Mouse (Mus musculus): ENCODE results near the gene Ttc21a. TPM values are rescaled to one million over a fixed set of nuclear protein-coding genes. Genes with fewer than 3 reads are reported as not detected.
"Not testable (repeated sequence)": the region's sequence is repeated elsewhere in the genome, so short reads cannot be mapped to it uniquely, and the experiment has no call there.

Ttc21a gene
- polyA plus RNA-seq, 1 experiment from 2014 or later, result 0.42 TPM

- H3K27me3 ChIP-seq (ENCODE audit: poor library complexity, severe bottlenecking), result peaks cover 28% of the 10 kb centered on the region
- H3K36me3 ChIP-seq (replicated peaks), result no peaks in the 10 kb centered on the region
- 1% methylated on average over 49 of the region's 60 CpGs for WGBS
- H3K4me3 ChIP-seq, result peak overlapping the region; percentile 64
- H3K4me1 ChIP-seq, result peaks cover 30% of the 10 kb centered on the region
- H3K27ac ChIP-seq, result peak overlapping the region; percentile 80
- H3K9me3 ChIP-seq, result peaks cover 8% of the 10 kb centered on the region; the same call in 1 of the 2 replicates
- DNase-seq (ENCODE audit: extremely low spot score, low spot score), result peak; percentile 91
Measured at GRCm38 (mm10) chr9:120010781-120011511, 73.5 kb downstream of the Ttc21a start.

- H3K9me3 ChIP-seq, result peaks cover 8% of the 10 kb centered on the region; the same call in 1 of the 2 replicates
- peak; percentile 72 for DNase-seq (ENCODE audit: extremely low spot score, low spot score)
- peaks cover 28% of the 10 kb centered on the region for H3K27me3 ChIP-seq (ENCODE audit: poor library complexity, severe bottlenecking)
- peak overlapping the region; percentile 80 for H3K27ac ChIP-seq
- H3K4me3 ChIP-seq, result peak overlapping the region; percentile 64
- H3K36me3 ChIP-seq (replicated peaks), result no peaks in the 10 kb centered on the region
- WGBS, result 3% methylated on average over 10 of the region's 10 CpGs
- peaks cover 30% of the 10 kb centered on the region for H3K4me1 ChIP-seq
Measured at GRCm38 (mm10) chr9:120011533-120011932, 74.1 kb downstream of the Ttc21a start.

- not testable (repeated sequence) for H3K27ac ChIP-seq; DNase-seq (ENCODE audit: extremely low spot score, low spot score); H3K36me3 ChIP-seq (replicated peaks); H3K4me3 ChIP-seq; H3K9me3 ChIP-seq
- peaks cover 32% of the 10 kb centered on the region for H3K27me3 ChIP-seq (ENCODE audit: poor library complexity, severe bottlenecking)
- 88% methylated on average over 6 of the region's 6 CpGs for WGBS
- H3K4me1 ChIP-seq, result peaks cover 31% of the 10 kb centered on the region
Measured at GRCm38 (mm10) chr9:120012161-120012560, 74.8 kb downstream of the Ttc21a start.

GRCm38 (mm10) chr9:120012781-120013180 is 75.4 kb downstream of the Ttc21a start:
- Histone ChIP-seq H3K27me3 (ENCODE audit: poor library complexity, severe bottlenecking) (peaks cover 37% of the 10 kb centered on the region), H3K4me3 (no peak overlapping the region), H3K9me3 (peaks cover 5% of the 10 kb centered on the region; the same call in 1 of the 2 replicates), H3K36me3 (replicated peaks) (no peaks in the 10 kb centered on the region), H3K27ac (no peak overlapping the region), H3K4me1 (peaks cover 33% of the 10 kb centered on the region)
- DNase-seq (ENCODE audit: extremely low spot score, low spot score), result no peak
- 88% methylated on average over 5 of the region's 5 CpGs for WGBS

GRCm38 (mm10) chr9:120013251-120013820 is 75.9 kb downstream of the Ttc21a start:
- no peaks in the 10 kb centered on the region for H3K36me3 ChIP-seq (replicated peaks)

GRCm38 (mm10) chr9:120014828-120015227 is 77.4 kb downstream of the Ttc21a start:
- Histone ChIP-seq H3K36me3 (replicated peaks) (no peaks in the 10 kb centered on the region), H3K27ac (peak overlapping the region; percentile 68; the same call in 1 of the 2 replicates), H3K4me3 (no peak overlapping the region), H3K27me3 (ENCODE audit: poor library complexity, severe bottlenecking) (peaks cover 30% of the 10 kb centered on the region), H3K4me1 (peaks cover 33% of the 10 kb centered on the region), H3K9me3 (no peaks in the 10 kb centered on the region)
- no peak for DNase-seq (ENCODE audit: extremely low spot score, low spot score)
- WGBS, result 71% methylated on average over 6 of the region's 6 CpGs

More at GRCm38 (mm10) chr9:120013251-120013820, 75.9 kb downstream of the Ttc21a start:
- no peaks in the 10 kb centered on the region for H3K9me3 ChIP-seq
- peaks cover 37% of the 10 kb centered on the region for H3K27me3 ChIP-seq (ENCODE audit: poor library complexity, severe bottlenecking)
- no peak for DNase-seq (ENCODE audit: extremely low spot score, low spot score)
- H3K4me1 ChIP-seq, result peaks cover 33% of the 10 kb centered on the region
- no peak overlapping the region for H3K4me3 ChIP-seq
- no peak overlapping the region for H3K27ac ChIP-seq
- WGBS, result 73% methylated on average over 11 of the region's 11 CpGs

- WGBS, result 83% methylated on average over 10 of the region's 10 CpGs
- H3K9me3 ChIP-seq, result no peaks in the 10 kb centered on the region
- peaks cover 35% of the 10 kb centered on the region for H3K4me1 ChIP-seq
- H3K27ac ChIP-seq, result peak overlapping the region; percentile 63
- no peak overlapping the region for H3K4me3 ChIP-seq
- H3K27me3 ChIP-seq (ENCODE audit: poor library complexity, severe bottlenecking), result peaks cover 22% of the 10 kb centered on the region
- H3K36me3 ChIP-seq (replicated peaks), result no peaks in the 10 kb centered on the region
- no peak for DNase-seq (ENCODE audit: extremely low spot score, low spot score)
Measured at GRCm38 (mm10) chr9:120016956-120017355, 79.5 kb downstream of the Ttc21a start.

Other genes with a start within 250 kb of the Ttc21a start
- gene Scn10a, start 218.3 kb upstream of the Ttc21a start, polyA plus RNA-seq (2016; fragmentation: Nextera tagmentation; extraction: Ambion mirVana), result not detected in 2 replicates
- gene Scn11a, start 112.2 kb upstream of the Ttc21a start, polyA plus RNA-seq (2016; fragmentation: Nextera tagmentation; extraction: Ambion mirVana), result 0.78 and 1.3 TPM in 2 replicates
- 71.6 and 74.4 TPM in 2 replicates for gene Wdr48, start 42.7 kb upstream of the Ttc21a start, polyA plus RNA-seq (2016; fragmentation: Nextera tagmentation; extraction: Ambion mirVana)
- gene Gorasp1, start within 50 bp of the Ttc21a start, polyA plus RNA-seq (2016; fragmentation: Nextera tagmentation; extraction: Ambion mirVana), result 29.9 and 30.4 TPM in 2 replicates
- gene Csrnp1, start 47.1 kb downstream of the Ttc21a start, polyA plus RNA-seq (2016; fragmentation: Nextera tagmentation; extraction: Ambion mirVana), result 3.3 and 4.2 TPM in 2 replicates
- not detected in 2 replicates for gene Xirp1, start 86.0 kb downstream of the Ttc21a start, polyA plus RNA-seq (2016; fragmentation: Nextera tagmentation; extraction: Ambion mirVana)
- 4.7 and 4.8 TPM in 2 replicates for gene Cx3cr1, start 132.3 kb downstream of the Ttc21a start, polyA plus RNA-seq (2016; fragmentation: Nextera tagmentation; extraction: Ambion mirVana)
- gene Ccr8, start 154.5 kb downstream of the Ttc21a start, polyA plus RNA-seq (2016; fragmentation: Nextera tagmentation; extraction: Ambion mirVana), result not detected in 2 replicates
- gene Slc25a38, start 172.8 kb downstream of the Ttc21a start, polyA plus RNA-seq (2016; fragmentation: Nextera tagmentation; extraction: Ambion mirVana), result 40.8 and 44.3 TPM in 2 replicates
- gene Rpsa, start 190.1 kb downstream of the Ttc21a start, polyA plus RNA-seq (2016; fragmentation: Nextera tagmentation; extraction: Ambion mirVana), result 1,594 and 1,616 TPM in 2 replicates
- 1.7 and 1.9 TPM in 2 replicates for gene Mobp, start 212.1 kb downstream of the Ttc21a start, polyA plus RNA-seq (2016; fragmentation: Nextera tagmentation; extraction: Ambion mirVana)